Mouse (Mus musculus) forelimb bud, embryonic 11.5 days (tissue): Measurements from ENCODE around the gene Polg.

Experiments
- DNase-seq: peaks from one replicate; pipeline ENCODE4 v3.0.0-alpha.2; 2012; ENCODE audit warnings: low read depth, low spot score

Gene Polg

GRCm38 (mm10) chr7:79502152-79503102 is 36.3 kb upstream of the Polg start:
- no peak for DNase-seq

- DNase-seq = no peak
These were observed 35.4 kb upstream of the Polg start for GRCm38 (mm10) chr7:79501581-79502031.

- no peak for DNase-seq
These were observed 34.6 kb upstream of the Polg start for GRCm38 (mm10) chr7:79500681-79501306.

- DNase-seq = no peak
These were observed 33.7 kb upstream of the Polg start for GRCm38 (mm10) chr7:79499596-79500570.

- peak; percentile 59 for DNase-seq
These were observed 32.9 kb upstream of the Polg start for GRCm38 (mm10) chr7:79498965-79499595.

GRCm38 (mm10) chr7:79498356-79498755 is 32.2 kb upstream of the Polg start:
- no peak for DNase-seq

GRCm38 (mm10) chr7:79497701-79498115 is 31.5 kb upstream of the Polg start:
- DNase-seq = no peak

GRCm38 (mm10) chr7:79496816-79497328 is 30.7 kb upstream of the Polg start:
- DNase-seq = no peak

- DNase-seq = peak; percentile 89
These were observed 30.0 kb upstream of the Polg start for GRCm38 (mm10) chr7:79495988-79496815.

GRCm38 (mm10) chr7:79493915-79494314 is 27.8 kb upstream of the Polg start:
- peak; percentile 61 for DNase-seq

- DNase-seq = no peak
These were observed 20.4 kb upstream of the Polg start for GRCm38 (mm10) chr7:79486528-79486927.

GRCm38 (mm10) chr7:79474831-79475399 is 8.8 kb upstream of the Polg start:
- DNase-seq = no peak

- DNase-seq = no peak
These were observed 7.5 kb upstream of the Polg start for GRCm38 (mm10) chr7:79473496-79474194.

GRCm38 (mm10) chr7:79472792-79473191 is 6.6 kb upstream of the Polg start:
- peak; percentile 35 for DNase-seq

- no peak for DNase-seq
These were observed 5.3 kb upstream of the Polg start for GRCm38 (mm10) chr7:79471436-79471835.

- DNase-seq = no peak
These were observed 4.6 kb upstream of the Polg start for GRCm38 (mm10) chr7:79470718-79471117.

- no peak for DNase-seq
These were observed 3.6 kb upstream of the Polg start for GRCm38 (mm10) chr7:79469766-79470165.

GRCm38 (mm10) chr7:79468994-79469393 is 2.8 kb upstream of the Polg start:
- DNase-seq = no peak

- no peak for DNase-seq
These were observed 1.8 kb upstream of the Polg start for GRCm38 (mm10) chr7:79467951-79468350.
